Mouse (Mus musculus) erythroblast, adult 5-6 weeks (primary cell): ENCODE data around the gene Lhpp. TPM values are rescaled to one million over a fixed set of nuclear protein-coding genes. Genes with fewer than 3 reads are reported as not detected.

Experiments used
- ATAC-seq: replicated peaks from 2 replicates; pipeline ENCODE4 v1.8.0; 2016; ENCODE audit warnings: moderate number of reproducible peaks, mild to moderate bottlenecking, moderate TSS enrichment, inconsistent platforms; ENCODE audit not compliant: poor library complexity, low FRiP score, severe bottlenecking
- total RNA-seq, 2 experiments: library from RNA; stranded (forward) in 1 of 2; stranded (reverse) in 1 of 2; fragments of 150-400 nt in 1 of 2; fragments of 200-764, 138-1000 nt in 1 of 2; gene quantifications; 2 replicates each; pipeline versions ENCODE4 v1.2.3 to v1.2.4; 2015 to 2017; ENCODE audit warnings: low replicate concordance in 2 of 2

Gene Lhpp
- total RNA-seq, 2 experiments from 2014 or later: 0.68 TPM; not detected in 1

DNA sequence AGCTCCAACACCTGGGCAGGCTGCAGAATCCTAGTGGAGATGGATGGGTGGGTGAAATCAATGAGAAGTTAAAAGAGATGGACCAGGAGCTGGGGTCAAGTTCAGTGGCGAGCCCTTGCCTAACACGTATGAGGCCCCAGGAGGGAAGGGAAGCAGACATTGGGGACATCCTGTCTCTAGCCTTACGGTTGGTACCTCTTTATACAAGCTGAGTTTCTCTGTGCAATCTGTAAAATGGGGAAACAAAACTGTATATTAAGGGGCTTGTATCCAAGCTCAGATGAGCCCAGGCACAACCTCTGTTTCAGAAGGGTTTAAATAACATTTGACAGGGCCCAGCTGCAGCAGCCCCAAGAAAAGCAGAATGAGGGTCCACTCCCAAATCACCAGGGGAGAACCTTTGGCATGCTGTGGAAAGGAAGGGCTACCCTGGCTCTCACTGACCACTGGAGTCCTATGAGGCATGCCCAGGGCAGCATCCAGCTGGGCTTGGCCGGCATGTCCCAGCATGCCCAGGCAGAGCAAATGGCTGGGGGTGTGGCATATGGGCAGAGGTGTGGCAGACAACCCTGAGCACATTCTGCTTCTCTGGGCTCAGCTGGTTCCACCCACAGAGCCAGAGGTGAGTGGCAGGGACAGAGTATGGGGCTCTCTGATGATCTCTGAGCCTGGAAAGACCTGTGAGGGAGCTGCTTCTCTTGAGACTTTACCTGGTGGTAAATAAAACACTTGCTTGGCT lies 118.8 kb downstream of the Lhpp start:
- ATAC-seq: peak; percentile 64

- no peak for ATAC-seq
These were observed 120.1 kb downstream of the Lhpp start for GRCm38 (mm10) chr7:132730510-132730909.

DNA sequence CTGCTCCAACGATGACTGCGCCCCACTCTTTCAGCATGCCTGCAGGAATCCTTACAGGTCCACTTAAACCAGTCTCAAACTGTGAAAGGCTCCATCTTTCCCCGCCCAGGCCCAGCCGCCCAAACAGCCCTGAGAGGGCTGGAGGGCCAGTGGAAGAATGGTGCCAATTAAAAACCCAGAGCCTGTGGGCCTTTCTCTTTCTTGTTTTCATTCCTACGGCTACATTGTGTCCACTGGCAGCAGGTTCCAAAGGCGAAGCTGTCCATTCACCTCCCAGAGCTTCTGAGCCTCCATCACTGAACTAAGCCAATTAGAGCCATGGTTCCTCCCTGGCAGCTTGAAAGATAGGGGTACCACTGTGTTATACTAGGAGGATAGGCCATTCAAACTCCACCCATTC lies 121.1 kb downstream of the Lhpp start:
- no peak for ATAC-seq

- ATAC-seq: no peak
These were observed 121.8 kb downstream of the Lhpp start for GRCm38 (mm10) chr7:132732136-132732789.

DNA sequence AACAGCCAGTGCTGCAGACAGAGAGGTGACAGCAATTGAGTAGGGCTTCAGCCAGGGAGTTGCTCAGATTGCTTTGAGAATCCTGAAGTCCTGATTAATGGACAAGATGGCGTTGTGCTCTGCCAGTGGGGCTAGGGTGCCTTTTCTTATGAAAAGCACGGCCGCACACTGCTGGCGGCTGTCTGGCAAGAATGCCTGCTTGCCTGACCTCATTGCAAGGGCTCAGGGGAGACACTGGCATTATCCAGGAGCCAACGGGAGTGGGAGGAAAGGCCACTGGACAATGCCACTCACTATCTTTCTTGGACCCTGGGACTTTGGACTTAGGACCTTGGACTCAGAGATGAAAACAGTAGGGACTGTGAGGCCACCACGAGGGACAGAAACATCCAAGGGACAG lies 123.1 kb downstream of the Lhpp start:
- ATAC-seq: no peak

DNA sequence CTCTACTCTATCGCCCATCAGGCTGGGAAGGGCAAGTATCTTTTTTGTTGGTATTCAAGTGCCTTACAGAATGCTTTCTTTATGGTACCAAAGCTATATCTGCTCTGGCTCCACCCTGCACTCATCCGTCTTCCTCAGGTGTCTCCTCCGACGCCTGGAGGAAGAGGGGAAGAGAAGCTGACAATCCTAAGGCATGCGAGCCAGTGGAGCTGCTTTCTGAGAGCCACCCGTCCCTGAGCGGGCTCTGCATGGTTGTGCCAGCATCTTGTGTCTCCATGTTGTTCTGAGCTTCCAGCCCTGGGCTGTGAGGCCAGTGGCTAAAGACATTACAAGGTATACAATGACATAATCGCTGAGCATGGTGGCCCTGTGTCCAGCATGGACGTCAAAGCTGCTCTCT lies 123.8 kb downstream of the Lhpp start:
- no peak for ATAC-seq

DNA sequence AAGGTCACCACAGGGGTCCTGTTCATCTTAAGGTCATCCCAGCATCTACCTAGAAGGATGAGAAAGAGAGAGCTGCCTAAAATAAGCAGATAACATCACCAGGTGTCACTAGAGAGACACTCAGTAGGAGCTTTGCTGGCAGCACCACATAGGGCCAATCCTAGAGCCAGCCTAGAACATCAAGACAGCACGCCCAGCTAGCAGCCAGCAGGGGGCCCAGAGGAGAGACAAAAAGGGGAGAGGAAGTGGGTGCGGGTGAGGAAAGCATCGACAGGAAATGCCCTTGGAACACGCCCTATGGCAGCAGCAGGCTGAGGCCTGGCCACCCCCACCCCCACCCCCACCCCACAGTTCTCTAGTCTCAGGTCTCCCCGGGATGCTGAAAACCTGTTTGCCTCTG lies 124.7 kb downstream of the Lhpp start:
- 0 out of 2 replicates have a peak, but pooled peaks have one; percentile 10 for ATAC-seq

- ATAC-seq: no peak
These were observed 125.8 kb downstream of the Lhpp start for GRCm38 (mm10) chr7:132736099-132736862.

- ATAC-seq: peak; percentile 73
These were observed 128.4 kb downstream of the Lhpp start for GRCm38 (mm10) chr7:132738844-132739243.

GRCm38 (mm10) chr7:132739829-132740228 lies 129.4 kb downstream of the Lhpp start:
- ATAC-seq: 0 out of 2 replicates have a peak, but pooled peaks have one; percentile 5

- no peak for ATAC-seq
These were observed 132.5 kb downstream of the Lhpp start for GRCm38 (mm10) chr7:132742912-132743311.

GRCm38 (mm10) chr7:132747096-132747495 lies 136.7 kb downstream of the Lhpp start:
- ATAC-seq: no peak

DNA sequence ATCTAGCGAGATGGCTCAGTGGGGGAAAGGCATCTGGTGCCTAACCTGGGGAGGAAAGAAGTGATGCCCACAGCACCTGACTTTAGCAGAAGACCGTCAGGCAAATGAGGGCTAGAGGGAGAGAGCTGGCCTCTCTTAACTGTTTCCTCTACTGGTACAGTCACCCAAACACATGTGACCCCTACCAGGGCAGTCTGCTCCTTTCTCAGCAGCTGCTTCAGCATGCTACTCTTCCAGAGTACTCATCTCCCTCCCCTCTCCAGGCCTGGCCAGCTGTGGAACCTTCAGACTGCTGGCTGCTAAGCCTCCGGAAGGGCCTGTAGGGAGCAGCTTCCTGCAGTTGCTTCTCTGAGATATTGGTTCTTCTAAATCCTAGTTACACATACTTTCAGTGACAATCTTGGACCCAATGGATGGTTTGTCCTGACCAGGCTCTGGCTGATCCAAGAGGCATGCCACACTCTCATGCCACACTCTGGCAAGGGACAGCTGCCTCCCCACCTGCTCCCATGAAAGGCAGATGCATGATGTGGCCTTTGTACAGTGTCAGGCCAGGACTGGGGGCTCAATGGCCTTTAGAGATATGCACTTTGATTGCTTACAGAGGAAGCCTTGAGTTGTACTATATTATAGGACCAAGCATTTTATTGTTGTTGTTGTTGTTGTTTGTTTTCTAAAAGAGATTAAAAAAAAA lies 137.8 kb downstream of the Lhpp start:
- ATAC-seq: no peak

DNA sequence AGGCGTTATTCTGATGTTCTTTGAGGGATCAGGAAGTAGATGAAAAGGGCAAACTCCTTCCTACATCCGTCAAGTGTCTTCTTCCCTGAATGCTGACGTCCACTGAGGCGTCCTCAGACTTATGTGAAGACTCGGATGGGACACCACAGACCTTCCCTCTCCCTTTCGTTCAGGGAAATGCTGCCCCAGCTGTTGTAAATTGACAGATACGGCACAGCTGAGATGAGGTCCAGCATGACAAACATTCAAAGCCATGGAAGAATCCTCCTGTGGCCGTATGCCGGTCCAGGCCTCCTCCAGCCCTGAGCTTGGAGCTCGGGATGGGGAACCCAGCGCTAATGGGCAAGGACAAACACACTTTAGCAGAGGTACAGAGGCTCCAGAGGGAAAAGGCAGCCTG lies 139.1 kb downstream of the Lhpp start:
- no peak for ATAC-seq

- ATAC-seq: no peak
These were observed 141.3 kb downstream of the Lhpp start for GRCm38 (mm10) chr7:132751716-132752115.

GRCm38 (mm10) chr7:132753518-132754388 lies 143.3 kb downstream of the Lhpp start:
- no peak for ATAC-seq

- ATAC-seq: no peak
These were observed 143.9 kb downstream of the Lhpp start for GRCm38 (mm10) chr7:132754389-132754750.
